Mouse (Mus musculus) MEL (cell line): ENCODE measurements around the gene Gm21915. TPM values are rescaled to one million over a fixed set of nuclear protein-coding genes. Genes with fewer than 3 reads are reported as not detected.

Source experiments
- DNase-seq: peaks from one replicate; pipeline ENCODE4 v3.0.0; 2011; ENCODE audit warnings: low read depth, low spot score
- H3K27ac ChIP-seq: 2 replicates; pipeline ENCODE4 v1.5.1; 2012; ENCODE audit warnings: low read depth, mild to moderate bottlenecking, control low read depth, low read length, moderate library complexity; ENCODE audit not compliant: control insufficient read depth
- H3K27me3 ChIP-seq, 2 experiments: fragments of 150-350 bp in 1 of 2; sonication (generic) in 1 of 2; 2 replicates each; pipeline ENCODE4 v1.6.1; 2012; ENCODE audit warnings: low read length in 2 of 2, mild to moderate bottlenecking in 2 of 2, improper control_type of control experiment in 1 of 2, moderate library complexity in 1 of 2; ENCODE audit not compliant: insufficient read depth in 2 of 2, control insufficient read depth in 1 of 2
- H3K36me3 ChIP-seq, 2 experiments: 2 replicates each; pipeline ENCODE4 v1.6.1; 2012 to 2014; ENCODE audit warnings: low read length in 2 of 2, improper control_type of control experiment in 1 of 2, inconsistent platforms in 1 of 2, mild to moderate bottlenecking in 1 of 2; ENCODE audit not compliant: insufficient read depth in 2 of 2, control insufficient read depth in 1 of 2
- H3K4me1 ChIP-seq, 2 experiments: fragments of 150-350 bp in 1 of 2; sonication (generic) in 1 of 2; 2 replicates each; pipeline ENCODE4 v1.6.1; 2012; ENCODE audit warnings: low read length in 2 of 2, improper control_type of control experiment in 1 of 2, mild to moderate bottlenecking in 1 of 2; ENCODE audit not compliant: insufficient read depth in 2 of 2, control insufficient read depth in 1 of 2
- H3K4me3 ChIP-seq, 2 experiments: fragments of 150-350 bp in 1 of 2; sonication (generic) in 1 of 2; 2 replicates each; pipeline ENCODE4 v1.5.1; 2012; ENCODE audit warnings: low read depth in 2 of 2, low read length in 2 of 2, mild to moderate bottlenecking in 2 of 2, moderate library complexity in 2 of 2, control low read depth in 1 of 2, improper control_type of control experiment in 1 of 2; ENCODE audit not compliant: control insufficient read depth in 1 of 2, insufficient read depth in 1 of 2
- H3K79me2 ChIP-seq: 2 replicates; pipeline ENCODE4 v1.6.1; 2012; ENCODE audit warnings: mild to moderate bottlenecking, low read length, moderate library complexity; ENCODE audit not compliant: control insufficient read depth, poor library complexity, insufficient read depth
- H3K9ac ChIP-seq: 2 replicates; pipeline ENCODE4 v1.6.1; 2012; ENCODE audit warnings: low read depth, mild to moderate bottlenecking, control low read depth, low read length, moderate library complexity; ENCODE audit not compliant: control insufficient read depth, poor library complexity, severe bottlenecking
- H3K9me3 ChIP-seq: fragments of 150-350 bp; sonication (generic); replicated peaks from 2 replicates; pipeline ENCODE4 v1.6.1; 2012; ENCODE audit warnings: mild to moderate bottlenecking, low read length, improper control_type of control experiment, moderate library complexity; ENCODE audit not compliant: insufficient read depth
- BHLHE40 ChIP-seq: IDR thresholded peaks from 2 replicates; pipeline ENCODE4 v1.6.1; 2012; ENCODE audit warnings: low read depth, mild to moderate bottlenecking, inconsistent platforms, low read length, improper control_type of control experiment, borderline replicate concordance
- CHD2 ChIP-seq: IDR thresholded peaks from 2 replicates; pipeline ENCODE4 v1.6.1; 2011; ENCODE audit warnings: low read length, improper control_type of control experiment
- CTCF ChIP-seq, 3 experiments: IDR thresholded peaks in 2 of 3; conservative IDR thresholded peaks in 1 of 3; 2 replicates each; pipeline ENCODE4 v1.5.1; 2011 to 2012; ENCODE audit warnings: low read length in 3 of 3, low read depth in 2 of 3, mild to moderate bottlenecking in 2 of 3, improper control_type of control experiment in 1 of 3, inconsistent platforms in 1 of 3, mixed read lengths in 1 of 3, moderate library complexity in 1 of 3; ENCODE audit not compliant: control insufficient read depth in 1 of 3, insufficient read depth in 1 of 3, poor library complexity in 1 of 3, severe bottlenecking in 1 of 3
- EP300 ChIP-seq, 2 experiments: IDR thresholded peaks; 2 replicates each; pipeline ENCODE4 v1.6.1; 2011; ENCODE audit warnings: improper control_type of control experiment in 2 of 2, low read length in 2 of 2, low read depth in 1 of 2, mild to moderate bottlenecking in 1 of 2
- ETS1 ChIP-seq: IDR thresholded peaks from 2 replicates; pipeline ENCODE4 v1.6.1; 2012; ENCODE audit warnings: low read depth, mild to moderate bottlenecking, inconsistent platforms, low read length, improper control_type of control experiment, moderate library complexity
- HCFC1 ChIP-seq: IDR thresholded peaks from 2 replicates; pipeline ENCODE4 v1.6.1; 2012; ENCODE audit warnings: low read depth, mild to moderate bottlenecking, inconsistent platforms, low read length, improper control_type of control experiment, moderate library complexity
- JUND ChIP-seq: IDR thresholded peaks from 2 replicates; pipeline ENCODE4 v1.6.1; 2011; ENCODE audit warnings: low read depth, mild to moderate bottlenecking, improper control_type of control experiment, low read length
- KAT2A ChIP-seq: conservative IDR thresholded peaks from 2 replicates; pipeline ENCODE4 v1.6.1; 2012; ENCODE audit warnings: low read depth, low read length, improper control_type of control experiment, inconsistent platforms
- MAFK ChIP-seq: IDR thresholded peaks from 2 replicates; pipeline ENCODE4 v1.6.1; 2011; ENCODE audit warnings: low read depth, mild to moderate bottlenecking, low read length, improper control_type of control experiment, borderline replicate concordance
- MAZ ChIP-seq: IDR thresholded peaks from 2 replicates; pipeline ENCODE4 v1.6.1; 2012; ENCODE audit warnings: low read depth, mild to moderate bottlenecking, inconsistent platforms, low read length, improper control_type of control experiment
- MEF2A ChIP-seq: IDR thresholded peaks from 2 replicates; pipeline ENCODE4 v1.6.1; 2014; ENCODE audit warnings: low read depth, mild to moderate bottlenecking, inconsistent platforms, low read length, improper control_type of control experiment; ENCODE audit not compliant: poor library complexity, insufficient replicate concordance, severe bottlenecking; ENCODE audit errors: extremely low read depth
- MXI1 ChIP-seq: IDR thresholded peaks from 2 replicates; pipeline ENCODE4 v1.6.1; 2011; ENCODE audit warnings: mild to moderate bottlenecking, low read depth, low read length, improper control_type of control experiment
- MYB ChIP-seq: IDR thresholded peaks from 2 replicates; pipeline ENCODE4 v1.6.1; 2011; ENCODE audit warnings: mild to moderate bottlenecking, low read depth, low read length, improper control_type of control experiment
- MYC ChIP-seq: IDR thresholded peaks from 2 replicates; pipeline ENCODE4 v1.6.1; 2011; ENCODE audit warnings: low read depth, mild to moderate bottlenecking, low read length, improper control_type of control experiment, moderate library complexity
- POLR2AphosphoS2 ChIP-seq: IDR thresholded peaks from 2 replicates; pipeline ENCODE4 v1.6.1; 2011; ENCODE audit warnings: low read length, improper control_type of control experiment
- POLR2AphosphoS5 ChIP-seq: IDR thresholded peaks from 2 replicates; pipeline ENCODE4 v1.6.1; 2012; ENCODE audit warnings: low read depth, borderline replicate concordance, mild to moderate bottlenecking, inconsistent platforms, low read length, moderate library complexity, mixed read lengths
- RAD21 ChIP-seq: IDR thresholded peaks from 2 replicates; pipeline ENCODE4 v1.6.1; 2011; ENCODE audit warnings: mild to moderate bottlenecking, low read depth, low read length, improper control_type of control experiment
- SMC3 ChIP-seq: IDR thresholded peaks from 2 replicates; pipeline ENCODE4 v1.6.1; 2011; ENCODE audit warnings: low read depth, low read length, improper control_type of control experiment
- TAL1 ChIP-seq: IDR thresholded peaks from 2 replicates; pipeline ENCODE4 v1.6.1; 2012; ENCODE audit warnings: mild to moderate bottlenecking, inconsistent platforms, low read length, moderate library complexity, mixed read lengths
- TBP ChIP-seq: IDR thresholded peaks from 2 replicates; pipeline ENCODE4 v1.8.0; 2011; ENCODE audit warnings: low read depth, low read length, improper control_type of control experiment
- TCF12 ChIP-seq: IDR thresholded peaks from 2 replicates; pipeline ENCODE4 v1.6.1; 2014; ENCODE audit warnings: low read depth, mild to moderate bottlenecking, inconsistent platforms, low read length, improper control_type of control experiment, moderate library complexity
- UBTF ChIP-seq: IDR thresholded peaks from 2 replicates; pipeline ENCODE4 v1.6.1; 2012; ENCODE audit warnings: low read depth, mild to moderate bottlenecking, inconsistent platforms, low read length, improper control_type of control experiment, moderate library complexity, borderline replicate concordance; ENCODE audit not compliant: insufficient read depth
- ZC3H11A ChIP-seq: IDR thresholded peaks from 2 replicates; pipeline ENCODE4 v1.6.1; 2012; ENCODE audit warnings: low read depth, mild to moderate bottlenecking, inconsistent platforms, low read length, improper control_type of control experiment
- ZKSCAN1 ChIP-seq: IDR thresholded peaks from 2 replicates; pipeline ENCODE4 v1.6.1; 2012; ENCODE audit warnings: low read depth, mild to moderate bottlenecking, inconsistent platforms, low read length, improper control_type of control experiment, moderate library complexity
- ZMIZ1 ChIP-seq: IDR thresholded peaks from 2 replicates; pipeline ENCODE4 v1.6.1; 2012; ENCODE audit warnings: low read depth, mild to moderate bottlenecking, inconsistent platforms, low read length, improper control_type of control experiment, moderate library complexity
- ZNF384 ChIP-seq: IDR thresholded peaks from 2 replicates; pipeline ENCODE4 v1.6.1; 2012; ENCODE audit warnings: low read depth, mild to moderate bottlenecking, inconsistent platforms, low read length, improper control_type of control experiment
- polyA plus RNA-seq, 2 experiments: library from polyadenylated mRNA; stranded (reverse) in 1 of 2; unstranded in 1 of 2; fragments of >175 nt in 1 of 2; fragments of >200 nt in 1 of 2; gene quantifications; 2 replicates each; pipeline versions ENCODE4 v1.2.1 to v1.2.4; 2012; ENCODE audit warnings: low replicate concordance in 2 of 2, low read depth in 1 of 2; ENCODE audit not compliant: insufficient read length in 2 of 2, insufficient read depth in 1 of 2, missing spikeins in 1 of 2
- total RNA-seq: library from RNA; depleted of rRNA; stranded (reverse); fragments of 300-350 nt; gene quantifications from 2 replicates; pipeline ENCODE4 v1.2.3, GENCODE M21; 2012

The Gm21915 gene
- total and polyA plus RNA-seq, 3 experiments: not detected

DNA sequence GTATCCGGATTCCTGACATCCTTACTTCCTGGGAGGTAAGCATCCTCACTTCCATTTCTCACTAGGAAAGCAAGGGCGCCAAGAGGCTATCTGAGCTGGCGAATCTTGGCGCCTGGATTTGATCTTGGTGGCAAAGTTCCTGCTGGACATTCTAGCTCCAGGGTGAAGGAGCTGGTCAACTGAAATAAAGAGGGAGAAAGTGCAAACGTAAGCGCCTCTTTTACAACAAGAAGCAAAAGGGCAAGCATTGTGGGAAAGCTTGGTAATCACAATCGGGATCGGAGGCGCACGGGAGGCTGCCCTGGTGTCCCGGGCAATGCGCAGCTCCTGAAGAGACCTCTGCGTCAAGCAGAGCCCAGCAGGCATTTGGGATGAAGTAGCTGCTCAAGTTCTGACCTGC lies 41.0 kb upstream of the Gm21915 start:
- H3K79me2 ChIP-seq: no peaks in the 10 kb centered on the region
- TF ChIP-seq UBTF: no peak
- no peak for TF ChIP-seq MAFK
- no peak for TF ChIP-seq ETS1
- TF ChIP-seq SMC3: no peak
- TF ChIP-seq KAT2A: no peak
- TF ChIP-seq TAL1: no peak
- no peak for TF ChIP-seq MXI1
- no peak for TF ChIP-seq TCF12
- TF ChIP-seq MAZ: no peak
- no peak for TF ChIP-seq BHLHE40
- no peak for TF ChIP-seq POLR2AphosphoS5
- no peak for TF ChIP-seq CHD2
- TF ChIP-seq RAD21: no peak
- TF ChIP-seq MYB: no peak
- no peak for TF ChIP-seq ZKSCAN1
- TF ChIP-seq EP300 (IDR thresholded peaks at IDR 0.05; ENCODE audit: low read depth in 1 of 2, low read length in 2 of 2): no peak
- no peak for TF ChIP-seq TBP
- TF ChIP-seq CTCF (IDR thresholded peaks at IDR 0.05 in 2 of 3, conservative IDR thresholded peaks at IDR 0.05 in 1 of 3; ENCODE audit: control insufficient read depth in 1 of 3, insufficient read depth in 1 of 3, low read depth in 2 of 3, low read length in 3 of 3, poor library complexity in 1 of 3, severe bottlenecking in 1 of 3): no peak
- TF ChIP-seq HCFC1: no peak
- no peak for TF ChIP-seq ZC3H11A
- no peak for DNase-seq
- H3K4me1 ChIP-seq: no peaks in the 10 kb centered on the region
- H3K27ac ChIP-seq: no peak overlapping the region
- no peak overlapping the region for H3K4me3 ChIP-seq
- no peaks in the 10 kb centered on the region for H3K36me3 ChIP-seq
- H3K27me3 ChIP-seq: no peaks in the 10 kb centered on the region
- no peak overlapping the region for H3K9ac ChIP-seq
- no peaks in the 10 kb centered on the region for H3K9me3 ChIP-seq

DNA sequence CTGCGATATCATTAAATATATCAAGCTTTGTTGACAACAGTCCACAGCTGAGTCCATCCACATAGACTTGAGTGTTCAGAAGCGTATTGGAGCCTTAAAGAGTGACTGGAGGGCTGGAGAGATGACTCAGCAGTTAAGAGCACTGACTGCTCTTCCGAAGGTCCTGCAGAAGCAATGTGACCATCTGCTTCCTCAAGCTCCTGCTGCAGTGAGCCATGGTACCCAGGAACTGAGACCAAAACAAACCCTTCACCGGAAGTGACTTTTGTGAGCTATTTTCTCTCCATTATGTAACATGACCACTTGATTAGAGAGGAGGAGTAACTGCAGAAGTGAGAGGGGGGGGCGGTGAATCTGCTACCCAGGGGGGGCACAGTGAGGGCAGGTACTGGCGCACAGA lies 39.3 kb upstream of the Gm21915 start:
- H3K79me2 ChIP-seq: no peaks in the 10 kb centered on the region
- H3K4me1 ChIP-seq: no peaks in the 10 kb centered on the region
- no peaks in the 10 kb centered on the region for H3K36me3 ChIP-seq
- no peak overlapping the region for H3K27ac ChIP-seq
- H3K4me3 ChIP-seq: no peak overlapping the region
- TF ChIP-seq POLR2AphosphoS5: no peak
- TF ChIP-seq JUND: no peak
- TF ChIP-seq MYC: no peak
- no peak for TF ChIP-seq ZMIZ1
- no peak for TF ChIP-seq UBTF
- no peak for TF ChIP-seq BHLHE40
- TF ChIP-seq EP300 (IDR thresholded peaks at IDR 0.05; ENCODE audit: low read depth in 1 of 2, low read length in 2 of 2): no peak
- no peak for TF ChIP-seq ZNF384
- no peak for TF ChIP-seq MEF2A
- TF ChIP-seq CHD2: no peak
- no peak for TF ChIP-seq POLR2AphosphoS2
- no peaks in the 10 kb centered on the region for H3K27me3 ChIP-seq
- no peaks in the 10 kb centered on the region for H3K9me3 ChIP-seq
- no peak for DNase-seq
- no peak overlapping the region for H3K9ac ChIP-seq
